Mouse (Mus musculus): ENCODE results near the gene Wwox. TPM values are rescaled to one million over a fixed set of nuclear protein-coding genes. Genes with fewer than 3 reads are reported as not detected.

The Wwox gene
- polyA plus RNA-seq, 1 experiment from 2014 or later = 14.0 TPM

GRCm38 (mm10) chr8:115068723-115069122, 629.3 kb downstream of the Wwox start:
- H3K27me3 ChIP-seq (replicated peaks; ENCODE audit: control insufficient read depth, insufficient read depth, low read length) = no peaks in the 10 kb centered on the region
- H3K4me2 ChIP-seq (ENCODE audit: low read length) = no peak overlapping the region
- no peak for ATAC-seq (replicated peaks; ENCODE audit: low FRiP score, low TSS enrichment, low read depth)
- H3K4me3 ChIP-seq (ENCODE audit: low read depth, low read length) = no peak overlapping the region
- no peaks in the 10 kb centered on the region for H3K4me1 ChIP-seq (replicated peaks; ENCODE audit: control insufficient read depth, insufficient read depth, low read length)
- DNase-seq (ENCODE audit: low spot score) = no peak
- H3K36me3 ChIP-seq (ENCODE audit: control insufficient read depth, insufficient read depth, low read length) = no peaks in the 10 kb centered on the region
- no peaks in the 10 kb centered on the region for H3K9me3 ChIP-seq (ENCODE audit: control insufficient read depth, low read length)
- 68% methylated on average over 5 of the region's 5 CpGs for WGBS
- H3K9ac ChIP-seq (ENCODE audit: low read length) = no peak overlapping the region
- no peak overlapping the region for H3K27ac ChIP-seq (ENCODE audit: low read depth)

GRCm38 (mm10) chr8:115070225-115070624, 630.8 kb downstream of the Wwox start:
- Histone ChIP-seq H3K27ac (ENCODE audit: low read depth) (no peak overlapping the region), H3K9me3 (ENCODE audit: control insufficient read depth, low read length) (no peaks in the 10 kb centered on the region), H3K4me3 (ENCODE audit: low read depth, low read length) (no peak overlapping the region), H3K4me2 (ENCODE audit: low read length) (no peak overlapping the region), H3K27me3 (replicated peaks; ENCODE audit: control insufficient read depth, insufficient read depth, low read length) (no peaks in the 10 kb centered on the region), H3K4me1 (replicated peaks; ENCODE audit: control insufficient read depth, insufficient read depth, low read length) (no peaks in the 10 kb centered on the region), H3K36me3 (ENCODE audit: control insufficient read depth, insufficient read depth, low read length) (no peaks in the 10 kb centered on the region), H3K9ac (ENCODE audit: low read length) (no peak overlapping the region)
- ATAC-seq (replicated peaks; ENCODE audit: low FRiP score, low TSS enrichment, low read depth) (no peak), DNase-seq (ENCODE audit: low spot score) (no peak)
- WGBS = 14% methylated on average over 3 of the region's 3 CpGs

DNA sequence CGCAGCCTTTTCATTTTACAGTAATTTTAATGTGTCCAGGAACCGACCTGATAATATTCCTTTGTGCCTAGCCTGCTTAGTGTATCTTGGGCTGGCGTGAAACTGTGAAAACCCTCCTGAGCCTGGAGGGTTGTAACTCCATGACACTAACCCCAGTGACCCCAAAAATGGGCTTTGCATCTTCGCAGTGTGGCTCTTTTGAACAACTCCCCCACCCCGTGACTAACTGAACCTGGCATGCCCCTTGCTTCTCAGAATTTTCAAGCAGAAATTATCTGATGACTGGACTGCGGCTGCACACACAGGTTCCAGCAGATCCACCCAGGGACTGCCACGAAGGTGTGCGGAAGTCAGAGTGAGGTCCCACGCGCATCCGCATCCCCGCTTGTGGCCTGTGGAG, 631.8 kb downstream of the Wwox start:
- 89% methylated on average over 12 of the region's 12 CpGs for WGBS
- Histone ChIP-seq H3K27me3 (replicated peaks; ENCODE audit: control insufficient read depth, insufficient read depth, low read length) (no peaks in the 10 kb centered on the region), H3K4me2 (ENCODE audit: low read length) (no peak overlapping the region), H3K27ac (ENCODE audit: low read depth) (no peak overlapping the region), H3K9me3 (ENCODE audit: control insufficient read depth, low read length) (no peaks in the 10 kb centered on the region), H3K36me3 (ENCODE audit: control insufficient read depth, insufficient read depth, low read length) (no peaks in the 10 kb centered on the region), H3K4me1 (replicated peaks; ENCODE audit: control insufficient read depth, insufficient read depth, low read length) (no peaks in the 10 kb centered on the region), H3K4me3 (ENCODE audit: low read depth, low read length) (no peak overlapping the region), H3K9ac (ENCODE audit: low read length) (no peak overlapping the region)
- ATAC-seq (replicated peaks; ENCODE audit: low FRiP score, low TSS enrichment, low read depth) (no peak), DNase-seq (ENCODE audit: low spot score) (no peak)

DNA sequence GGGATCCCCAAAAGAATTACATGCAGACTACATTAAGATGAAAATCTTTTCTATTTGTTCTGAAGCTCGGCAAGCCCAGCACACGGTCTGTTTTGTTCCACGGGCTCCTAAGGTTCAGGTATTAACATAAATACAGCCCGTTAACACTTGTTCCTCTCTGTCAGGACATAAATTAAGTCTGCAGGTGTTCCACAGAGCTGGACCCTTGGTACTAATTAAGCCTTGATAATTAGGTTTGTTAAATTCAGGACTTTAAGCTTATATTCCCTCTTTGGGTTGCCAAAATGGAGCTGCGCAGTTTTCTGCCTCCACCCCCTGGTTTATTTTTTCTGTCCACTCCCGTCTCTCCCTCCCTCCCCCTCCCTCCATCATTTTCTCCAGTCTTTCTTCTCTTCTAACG, 638.8 kb downstream of the Wwox start:
- no peaks in the 10 kb centered on the region for H3K4me1 ChIP-seq (replicated peaks; ENCODE audit: control insufficient read depth, insufficient read depth, low read length)
- no peak overlapping the region for H3K9ac ChIP-seq (ENCODE audit: low read length)
- 74% methylated on average over 7 of the region's 7 CpGs for WGBS
- ATAC-seq (replicated peaks; ENCODE audit: low FRiP score, low TSS enrichment, low read depth) (no peak), DNase-seq (ENCODE audit: low spot score) (no peak)
- H3K27me3 ChIP-seq (replicated peaks; ENCODE audit: control insufficient read depth, insufficient read depth, low read length) = no peaks in the 10 kb centered on the region
- H3K9me3 ChIP-seq (ENCODE audit: control insufficient read depth, low read length) = no peaks in the 10 kb centered on the region
- no peak overlapping the region for H3K4me2 ChIP-seq (ENCODE audit: low read length)
- H3K27ac ChIP-seq (ENCODE audit: low read depth) = no peak overlapping the region
- H3K36me3 ChIP-seq (ENCODE audit: control insufficient read depth, insufficient read depth, low read length) = no peaks in the 10 kb centered on the region
- H3K4me3 ChIP-seq (ENCODE audit: low read depth, low read length) = no peak overlapping the region

DNA sequence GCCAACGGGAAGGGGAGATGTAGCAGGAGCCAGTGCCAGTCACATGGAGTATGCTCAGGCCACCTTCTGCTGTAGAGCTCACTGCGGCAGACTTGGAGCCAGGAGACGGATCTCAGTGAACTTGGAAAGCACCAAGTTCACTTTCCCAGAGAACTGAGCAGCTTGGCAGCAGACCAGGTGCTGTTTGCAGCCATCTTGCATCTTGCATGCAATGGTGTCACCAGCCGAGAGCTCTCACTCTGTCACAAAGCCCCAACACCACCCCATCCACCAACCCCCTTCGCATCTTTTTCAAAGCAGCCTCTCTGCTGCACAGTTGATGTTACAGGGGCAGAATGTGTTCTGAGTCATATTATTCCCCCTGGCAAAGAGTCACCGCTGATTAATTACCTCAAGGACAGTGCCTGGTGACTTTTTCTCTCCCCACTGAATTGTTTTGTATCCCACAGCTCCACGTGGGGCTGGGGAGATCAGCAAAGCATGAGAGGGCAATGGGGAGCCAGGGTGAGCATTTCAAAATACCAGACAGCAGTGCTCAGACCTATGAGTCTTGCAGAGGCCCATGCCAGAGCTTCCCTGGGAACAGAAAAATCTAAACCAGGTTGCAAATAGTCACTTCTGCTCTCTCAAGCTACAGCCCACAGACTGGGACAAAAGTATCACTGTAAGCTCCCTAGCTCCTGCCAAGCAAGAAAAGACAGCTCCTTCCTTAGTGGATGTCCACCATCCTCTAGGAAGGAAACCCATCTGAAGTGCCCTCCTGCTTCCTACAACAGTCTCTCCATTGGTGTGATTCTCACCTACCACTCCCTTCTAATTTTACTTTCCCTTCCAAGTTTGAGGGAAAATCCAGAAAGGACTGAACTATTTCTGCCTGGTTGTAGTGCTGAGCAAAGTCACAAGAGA, 642.1 kb downstream of the Wwox start:
- no peaks in the 10 kb centered on the region for H3K27me3 ChIP-seq (replicated peaks; ENCODE audit: control insufficient read depth, insufficient read depth, low read length)
- no peak overlapping the region for H3K9ac ChIP-seq (ENCODE audit: low read length)
- no peak overlapping the region for H3K27ac ChIP-seq (ENCODE audit: low read depth)
- WGBS = 71% methylated on average over 7 of the region's 7 CpGs
- DNase-seq (ENCODE audit: low spot score) (no peak), ATAC-seq (replicated peaks; ENCODE audit: low FRiP score, low TSS enrichment, low read depth) (no peak)
- no peak overlapping the region for H3K4me3 ChIP-seq (ENCODE audit: low read depth, low read length)
- no peaks in the 10 kb centered on the region for H3K36me3 ChIP-seq (ENCODE audit: control insufficient read depth, insufficient read depth, low read length)
- no peaks in the 10 kb centered on the region for H3K9me3 ChIP-seq (ENCODE audit: control insufficient read depth, low read length)
- no peak overlapping the region for H3K4me2 ChIP-seq (ENCODE audit: low read length)
- H3K4me1 ChIP-seq (replicated peaks; ENCODE audit: control insufficient read depth, insufficient read depth, low read length) = no peaks in the 10 kb centered on the region

GRCm38 (mm10) chr8:115088162-115088561, 648.7 kb downstream of the Wwox start:
- ATAC-seq (replicated peaks; ENCODE audit: low FRiP score, low TSS enrichment, low read depth) (no peak), DNase-seq (ENCODE audit: low spot score) (no peak)
- no peaks in the 10 kb centered on the region for H3K36me3 ChIP-seq (ENCODE audit: control insufficient read depth, insufficient read depth, low read length)
- no peak overlapping the region for H3K9ac ChIP-seq (ENCODE audit: low read length)
- no peak overlapping the region for H3K27ac ChIP-seq (ENCODE audit: low read depth)
- H3K4me2 ChIP-seq (ENCODE audit: low read length) = no peak overlapping the region
- no peak overlapping the region for H3K4me3 ChIP-seq (ENCODE audit: low read depth, low read length)
- no peaks in the 10 kb centered on the region for H3K9me3 ChIP-seq (ENCODE audit: control insufficient read depth, low read length)
- H3K4me1 ChIP-seq (replicated peaks; ENCODE audit: control insufficient read depth, insufficient read depth, low read length) = no peaks in the 10 kb centered on the region
- H3K27me3 ChIP-seq (replicated peaks; ENCODE audit: control insufficient read depth, insufficient read depth, low read length) = no peaks in the 10 kb centered on the region

- no peak for DNase-seq (ENCODE audit: low spot score)
- no peak overlapping the region for H3K4me2 ChIP-seq (ENCODE audit: low read length)
- ATAC-seq (replicated peaks; ENCODE audit: low FRiP score, low TSS enrichment, low read depth) = no peak
- no peak overlapping the region for H3K27ac ChIP-seq (ENCODE audit: low read depth)
- H3K9ac ChIP-seq (ENCODE audit: low read length) = no peak overlapping the region
- H3K9me3 ChIP-seq (ENCODE audit: control insufficient read depth, low read length) = no peaks in the 10 kb centered on the region
- 43% methylated on average over 7 of the region's 7 CpGs for WGBS
- H3K4me1 ChIP-seq (replicated peaks; ENCODE audit: control insufficient read depth, insufficient read depth, low read length) = no peaks in the 10 kb centered on the region
- H3K27me3 ChIP-seq (replicated peaks; ENCODE audit: control insufficient read depth, insufficient read depth, low read length) = no peaks in the 10 kb centered on the region
- H3K4me3 ChIP-seq (ENCODE audit: low read depth, low read length) = no peak overlapping the region
- H3K36me3 ChIP-seq (ENCODE audit: control insufficient read depth, insufficient read depth, low read length) = no peaks in the 10 kb centered on the region
Measured at GRCm38 (mm10) chr8:115089744-115090143, 650.3 kb downstream of the Wwox start.

- Histone ChIP-seq H3K9me3 (ENCODE audit: control insufficient read depth, low read length) (no peaks in the 10 kb centered on the region), H3K4me1 (replicated peaks; ENCODE audit: control insufficient read depth, insufficient read depth, low read length) (no peaks in the 10 kb centered on the region), H3K9ac (ENCODE audit: low read length) (no peak overlapping the region), H3K4me3 (ENCODE audit: low read depth, low read length) (no peak overlapping the region), H3K4me2 (ENCODE audit: low read length) (no peak overlapping the region), H3K27me3 (replicated peaks; ENCODE audit: control insufficient read depth, insufficient read depth, low read length) (no peaks in the 10 kb centered on the region), H3K27ac (ENCODE audit: low read depth) (no peak overlapping the region), H3K36me3 (ENCODE audit: control insufficient read depth, insufficient read depth, low read length) (no peaks in the 10 kb centered on the region)
- WGBS = 69% methylated on average over 5 of the region's 5 CpGs
- DNase-seq (ENCODE audit: low spot score) (no peak), ATAC-seq (replicated peaks; ENCODE audit: low FRiP score, low TSS enrichment, low read depth) (no peak)
Measured at GRCm38 (mm10) chr8:115090202-115090601, 650.7 kb downstream of the Wwox start.

- no peaks in the 10 kb centered on the region for H3K9me3 ChIP-seq (ENCODE audit: control insufficient read depth, low read length)
- DNase-seq (ENCODE audit: low spot score) (no peak), ATAC-seq (replicated peaks; ENCODE audit: low FRiP score, low TSS enrichment, low read depth) (no peak)
- no peaks in the 10 kb centered on the region for H3K27me3 ChIP-seq (replicated peaks; ENCODE audit: control insufficient read depth, insufficient read depth, low read length)
- no peaks in the 10 kb centered on the region for H3K4me1 ChIP-seq (replicated peaks; ENCODE audit: control insufficient read depth, insufficient read depth, low read length)
- H3K9ac ChIP-seq (ENCODE audit: low read length) = no peak overlapping the region
- H3K27ac ChIP-seq (ENCODE audit: low read depth) = no peak overlapping the region
- H3K4me2 ChIP-seq (ENCODE audit: low read length) = no peak overlapping the region
- no peak overlapping the region for H3K4me3 ChIP-seq (ENCODE audit: low read depth, low read length)
- H3K36me3 ChIP-seq (ENCODE audit: control insufficient read depth, insufficient read depth, low read length) = no peaks in the 10 kb centered on the region
- WGBS = 87% methylated on average over 4 of the region's 4 CpGs
Measured at GRCm38 (mm10) chr8:115095548-115095947, 656.1 kb downstream of the Wwox start.
